Mouse (Mus musculus) limb, embryonic 12.5 days (tissue): ENCODE results near the gene Tmem143. TPM values are rescaled to one million over a fixed set of nuclear protein-coding genes. Genes with fewer than 3 reads are reported as not detected.

Source experiments
- ATAC-seq: fragments of 200-750 bp; cut with Nextera tagmentation; 2 replicates; pipeline ENCODE4 v1.8.0; 2017; ENCODE audit warnings: low read depth, moderate TSS enrichment; ENCODE audit not compliant: insufficient number of reproducible peaks, insufficient read depth, low FRiP score, low TSS enrichment
- H3K27ac ChIP-seq: fragments of 300-500 bp; sonication (generic); 2 replicates; pipeline ENCODE4 v1.5.1; 2016; ENCODE audit warnings: mild to moderate bottlenecking, moderate library complexity
- H3K27me3 ChIP-seq: fragments of 300-500 bp; sonication (generic); 2 replicates; pipeline ENCODE4 v1.6.1; 2016; ENCODE audit warnings: mild to moderate bottlenecking, moderate library complexity
- H3K36me3 ChIP-seq: fragments of 300-500 bp; sonication (generic); 2 replicates; pipeline ENCODE4 v1.6.1; 2016; ENCODE audit warnings: mild to moderate bottlenecking, moderate library complexity
- H3K4me1 ChIP-seq: fragments of 300-500 bp; sonication (generic); replicated peaks from 2 replicates; pipeline ENCODE4 v1.6.1; 2016
- H3K4me2 ChIP-seq: fragments of 300-500 bp; sonication (generic); 2 replicates; pipeline ENCODE4 v1.6.1; 2016; ENCODE audit warnings: mild to moderate bottlenecking, moderate library complexity
- H3K4me3 ChIP-seq: fragments of 300-500 bp; sonication (generic); replicated peaks from 2 replicates; pipeline ENCODE4 v1.5.1; 2016; ENCODE audit warnings: mild to moderate bottlenecking
- H3K9ac ChIP-seq: fragments of 300-500 bp; sonication (generic); replicated peaks from 2 replicates; pipeline ENCODE4 v1.6.1; 2016; ENCODE audit warnings: mild to moderate bottlenecking, moderate library complexity
- H3K9me3 ChIP-seq: fragments of 300-500 bp; sonication (generic); 2 replicates; pipeline ENCODE4 v1.6.1; 2016; ENCODE audit warnings: mild to moderate bottlenecking, moderate library complexity
- WGBS: fragments of 180-500 bp; shearing (Covaris S2); methylation state at CpG from one replicate; pipeline ENCODE4 v1.1.7; 2016; 5-methylcytosine and 5-hydroxymethylcytosine counted together
- polyA plus RNA-seq: library from polyadenylated mRNA; unstranded; fragments of >200 nt; fragmentation: Nextera tagmentation; extraction: Ambion mirVana; gene quantifications from 2 replicates; pipeline ENCODE4 v1.2.1, GENCODE M21; 2016

Gene Tmem143
- polyA plus RNA-seq, result 5.0 and 6.0 TPM in 2 replicates

- H3K4me3 ChIP-seq, result peak within 1 kb of the TSS; percentile 50
- peak; percentile 86 for ATAC-seq
- under 1% methylated on average over 40 of the region's 40 CpGs for WGBS
- no peaks in the 10 kb centered on the region for H3K9me3 ChIP-seq
- peak within 1 kb of the TSS; percentile 68 for H3K27ac ChIP-seq
- peak within 1 kb of the TSS; percentile 65 for H3K9ac ChIP-seq
- H3K27me3 ChIP-seq, result no peaks in the 10 kb centered on the region
- H3K4me1 ChIP-seq, result no peaks in the 10 kb centered on the region
- H3K36me3 ChIP-seq, result no peaks in the 10 kb centered on the region
- peak within 1 kb of the TSS; percentile 76 for H3K4me2 ChIP-seq
Measured at GRCm38 (mm10) chr7:45896517-45897257, at the start of gene Tmem143, which contains the start of gene Syngr4. TSS of gene Tmem143 (plus strand) at chr7:45896941. TSS of gene Syngr4 (minus strand) at chr7:45896714.

GRCm38 (mm10) chr7:45848447-45849027, 48.2 kb upstream of the Tmem143 start:
- Histone ChIP-seq H3K9ac (no peak overlapping the region), H3K9me3 (no peaks in the 10 kb centered on the region), H3K27me3 (peaks cover 20% of the 10 kb centered on the region), H3K36me3 (no peaks in the 10 kb centered on the region), H3K4me1 (no peaks in the 10 kb centered on the region; the same call in 1 of the 2 replicates), H3K4me3 (no peak overlapping the region), H3K4me2 (no peak overlapping the region), H3K27ac (no peak overlapping the region)
- 16% methylated on average over 6 of the region's 6 CpGs for WGBS
- no peak for ATAC-seq

GRCm38 (mm10) chr7:45850661-45851060, 46.1 kb upstream of the Tmem143 start:
- Histone ChIP-seq H3K4me3 (no peak overlapping the region), H3K9ac (no peak overlapping the region), H3K4me2 (no peak overlapping the region), H3K27ac (no peak overlapping the region), H3K27me3 (peaks cover 19% of the 10 kb centered on the region; the same call in 1 of the 2 replicates), H3K4me1 (no peaks in the 10 kb centered on the region; the same call in 1 of the 2 replicates), H3K9me3 (no peaks in the 10 kb centered on the region), H3K36me3 (no peaks in the 10 kb centered on the region)
- ATAC-seq, result no peak
- 68% methylated on average over 3 of the region's 3 CpGs for WGBS

- Histone ChIP-seq H3K9ac (no peak overlapping the region), H3K36me3 (no peaks in the 10 kb centered on the region), H3K27ac (no peak overlapping the region), H3K27me3 (peaks cover 37% of the 10 kb centered on the region), H3K4me2 (no peak overlapping the region), H3K4me3 (no peak overlapping the region), H3K9me3 (no peaks in the 10 kb centered on the region), H3K4me1 (peaks cover 14% of the 10 kb centered on the region)
- 79% methylated on average over 12 of the region's 12 CpGs for WGBS
- no peak for ATAC-seq
Measured at GRCm38 (mm10) chr7:45853089-45853488, 43.7 kb upstream of the Tmem143 start.

GRCm38 (mm10) chr7:45856950-45857901, 39.5 kb upstream of the Tmem143 start:
- peaks cover 22% of the 10 kb centered on the region for H3K4me1 ChIP-seq
- 2% methylated on average over 30 of the region's 30 CpGs for WGBS
- H3K27ac ChIP-seq, result no peak overlapping the region
- H3K36me3 ChIP-seq, result no peaks in the 10 kb centered on the region
- no peaks in the 10 kb centered on the region for H3K9me3 ChIP-seq
- peaks cover 68% of the 10 kb centered on the region for H3K27me3 ChIP-seq
- H3K4me3 ChIP-seq, result peak overlapping the region; percentile 39
- peak; percentile 56 for ATAC-seq
- H3K4me2 ChIP-seq, result peak overlapping the region; percentile 65
- H3K9ac ChIP-seq, result peak overlapping the region; percentile 37; the same call in 1 of the 2 replicates

GRCm38 (mm10) chr7:45859008-45859407, 37.7 kb upstream of the Tmem143 start:
- peaks cover 71% of the 10 kb centered on the region for H3K27me3 ChIP-seq
- 47% methylated on average over 4 of the region's 4 CpGs for WGBS
- no peak for ATAC-seq

GRCm38 (mm10) chr7:45862804-45863203, 33.9 kb upstream of the Tmem143 start:
- 88% methylated on average over 7 of the region's 7 CpGs for WGBS
- H3K27me3 ChIP-seq, result peaks cover 59% of the 10 kb centered on the region
- ATAC-seq, result no peak

More at GRCm38 (mm10) chr7:45859008-45859407, 37.7 kb upstream of the Tmem143 start:
- H3K4me3 ChIP-seq, result no peak overlapping the region
- H3K27ac ChIP-seq, result no peak overlapping the region
- no peak overlapping the region for H3K9ac ChIP-seq
- peaks cover 22% of the 10 kb centered on the region for H3K4me1 ChIP-seq
- no peak overlapping the region for H3K4me2 ChIP-seq
- H3K9me3 ChIP-seq, result no peaks in the 10 kb centered on the region
- H3K36me3 ChIP-seq, result no peaks in the 10 kb centered on the region

GRCm38 (mm10) chr7:45864435-45864834, 32.3 kb upstream of the Tmem143 start:
- no peak overlapping the region for H3K4me3 ChIP-seq
- H3K9me3 ChIP-seq, result no peaks in the 10 kb centered on the region
- no peak overlapping the region for H3K4me2 ChIP-seq
- H3K27me3 ChIP-seq, result peaks cover 59% of the 10 kb centered on the region
- H3K4me1 ChIP-seq, result peaks cover 29% of the 10 kb centered on the region
- H3K9ac ChIP-seq, result no peak overlapping the region
- no peaks in the 10 kb centered on the region for H3K36me3 ChIP-seq
- 63% methylated on average over 3 of the region's 3 CpGs for WGBS
- no peak for ATAC-seq
- no peak overlapping the region for H3K27ac ChIP-seq

More at GRCm38 (mm10) chr7:45862804-45863203, 33.9 kb upstream of the Tmem143 start:
- Histone ChIP-seq H3K4me1 (peaks cover 20% of the 10 kb centered on the region), H3K27ac (no peak overlapping the region), H3K36me3 (no peaks in the 10 kb centered on the region), H3K4me3 (no peak overlapping the region), H3K9me3 (no peaks in the 10 kb centered on the region), H3K9ac (no peak overlapping the region), H3K4me2 (no peak overlapping the region)

GRCm38 (mm10) chr7:45865925-45866910, 30.5 kb upstream of the Tmem143 start:
- Histone ChIP-seq H3K27me3 (peaks cover 60% of the 10 kb centered on the region), H3K9ac (peak overlapping the region; percentile 88), H3K4me3 (peak overlapping the region; percentile 73), H3K27ac (no peak overlapping the region), H3K4me1 (peaks cover 41% of the 10 kb centered on the region), H3K9me3 (no peaks in the 10 kb centered on the region), H3K4me2 (peak overlapping the region; percentile 81), H3K36me3 (no peaks in the 10 kb centered on the region)
- 1% methylated on average over 102 of the region's 117 CpGs for WGBS
- peak; percentile 54; the same call in 1 of the 2 replicates for ATAC-seq

GRCm38 (mm10) chr7:45867871-45868270, 28.9 kb upstream of the Tmem143 start:
- no peaks in the 10 kb centered on the region for H3K36me3 ChIP-seq
- H3K4me2 ChIP-seq, result no peak overlapping the region; the same call in 1 of the 2 replicates
- 34% methylated on average over 2 of the region's 2 CpGs for WGBS
- H3K27me3 ChIP-seq, result peaks cover 61% of the 10 kb centered on the region
- no peak overlapping the region for H3K9ac ChIP-seq
- no peak for ATAC-seq
- no peak overlapping the region for H3K27ac ChIP-seq
- peaks cover 41% of the 10 kb centered on the region for H3K4me1 ChIP-seq
- no peak overlapping the region for H3K4me3 ChIP-seq
- H3K9me3 ChIP-seq, result no peaks in the 10 kb centered on the region
